Mouse (Mus musculus) brain, embryonic 18.5 days (tissue): Measurements from ENCODE around the gene Vmn1r212.
"Not testable (repeated sequence)": the region's sequence is repeated elsewhere in the genome, so short reads cannot be mapped to it uniquely, and the experiment has no call there.

ENCODE experiments used
- DNase-seq: peaks from one replicate; pipeline ENCODE4 v3.0.0-alpha.2; 2012; ENCODE audit warnings: low read depth, low spot score

Vmn1r212 gene

DNA sequence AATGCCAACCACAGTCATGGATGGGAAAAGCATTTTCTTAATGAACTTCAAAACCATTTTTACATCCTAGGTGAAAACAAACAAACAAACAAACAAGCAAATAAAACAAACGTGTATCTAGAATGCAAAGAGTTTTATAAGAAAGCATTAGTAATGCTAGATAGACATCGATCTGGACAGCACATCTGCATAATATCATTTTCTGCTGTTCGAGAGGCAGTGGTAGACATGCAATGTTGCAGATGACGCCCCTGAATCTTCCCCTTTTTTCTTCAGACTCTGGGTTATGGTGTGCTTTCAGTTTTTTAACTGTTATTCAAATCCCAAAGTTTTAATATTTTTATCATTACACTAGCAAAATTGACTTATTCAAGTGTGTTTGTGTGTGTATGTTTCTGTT is at the start of gene Vmn1r212:
Gene Vmn1r212, minus strand, starts transcription at position 101 of the 400 bp plus-strand sequence.
- DNase-seq, result no peak

- no peak for DNase-seq
These were observed 4.7 kb downstream of the Vmn1r212 start for GRCm38 (mm10) chr13:22879257-22879656.

DNA sequence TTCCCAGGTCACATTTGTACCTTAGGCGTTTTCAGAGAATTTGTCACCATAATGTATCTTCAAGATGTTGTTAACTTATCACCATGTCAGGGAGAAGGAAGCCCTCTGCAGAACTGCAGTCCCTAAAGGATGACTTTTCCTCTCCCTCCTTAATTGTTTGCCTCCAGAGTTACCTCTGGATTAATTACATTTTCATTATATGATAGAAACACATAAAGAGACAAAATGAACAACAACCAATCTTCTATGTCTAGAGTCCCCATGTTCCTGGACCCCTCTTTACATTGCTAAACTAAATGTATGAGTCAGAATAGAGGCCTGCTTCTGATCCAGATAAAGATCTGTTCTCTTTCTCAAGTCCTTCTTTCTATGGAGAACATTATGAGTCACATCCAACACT is 26.5 kb downstream of the Vmn1r212 start, which contains the start of gene Vmn1r211:
Gene Vmn1r211, minus strand, starts transcription at position 101 of the 400 bp plus-strand sequence.
- DNase-seq, result no peak

GRCm38 (mm10) chr13:22854760-22855159 is 29.2 kb downstream of the Vmn1r212 start:
- no peak for DNase-seq

DNA sequence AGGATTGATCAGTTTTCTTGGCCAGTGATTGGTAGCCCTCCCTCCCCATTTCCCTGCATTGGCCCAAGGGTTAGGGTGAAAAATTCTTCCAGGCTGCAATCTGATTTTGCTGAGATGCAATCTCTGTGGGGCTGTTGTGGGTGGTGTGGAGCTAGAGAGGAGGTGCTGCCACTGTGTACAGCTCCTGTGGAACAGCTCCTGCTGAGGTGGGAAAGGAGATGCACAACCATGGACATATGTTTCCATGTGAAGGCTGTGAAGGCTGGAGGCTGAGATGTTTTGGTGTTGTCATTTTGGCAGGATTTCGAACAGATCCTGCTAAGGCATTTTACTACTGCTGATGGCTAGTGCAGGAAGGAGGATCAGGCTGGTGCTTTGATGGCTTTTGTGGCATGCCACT is 37.2 kb downstream of the Vmn1r212 start:
- no peak for DNase-seq

DNA sequence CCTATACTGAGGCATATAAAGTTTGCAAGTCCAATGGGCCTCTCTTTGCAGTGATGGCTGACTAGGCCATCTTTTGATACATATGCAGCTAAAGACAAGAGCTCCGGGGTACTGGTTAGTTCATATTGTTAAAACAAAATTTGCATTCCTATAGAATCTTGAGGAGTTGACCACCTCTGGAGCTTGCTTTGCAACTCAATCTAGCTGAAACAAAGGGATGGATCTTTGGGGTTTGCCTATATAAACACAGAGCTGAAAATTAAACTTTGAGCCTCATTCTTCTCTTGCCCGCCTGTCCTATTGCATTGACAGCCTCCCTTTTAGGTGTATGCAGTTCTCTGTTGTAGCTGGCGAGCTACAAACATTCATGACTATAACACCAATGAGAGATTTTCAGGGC is 39.7 kb downstream of the Vmn1r212 start:
- DNase-seq, result not testable (repeated sequence)
